Mouse (Mus musculus): Measurements from ENCODE around the gene Strn4. TPM values are rescaled to one million over a fixed set of nuclear protein-coding genes. Genes with fewer than 3 reads are reported as not detected.

Gene Strn4
- polyA plus RNA-seq, 1 experiment from 2014 or later = 68.5 TPM

DNA sequence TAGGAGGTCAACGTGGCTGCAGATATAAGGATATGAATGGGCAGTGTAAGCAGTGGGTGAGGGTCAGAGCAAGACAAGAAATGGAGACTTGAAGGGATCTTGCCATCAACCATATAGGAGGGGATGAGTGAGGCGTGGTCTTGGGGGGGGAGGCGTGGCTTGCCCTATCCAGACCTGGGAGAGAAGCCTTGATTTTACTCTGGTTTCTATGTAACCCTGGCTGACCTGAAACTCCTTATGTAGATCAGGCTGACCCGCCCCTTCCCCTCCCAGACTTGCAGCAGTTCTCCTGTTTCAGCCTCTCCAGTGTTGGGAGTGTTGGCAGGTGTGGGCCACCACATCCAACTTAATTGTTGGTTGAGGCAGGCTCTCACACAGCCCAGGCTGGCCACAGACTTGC lies 68.6 kb downstream of the Strn4 start:
- Histone ChIP-seq H3K9me3 (replicated peaks; ENCODE audit: control insufficient read depth, low read length) (peaks cover 14% of the 10 kb centered on the region), H3K4me2 (ENCODE audit: low read depth, low read length) (no peak overlapping the region), H3K4me3 (replicated peaks; ENCODE audit: low read length) (no peak overlapping the region), H3K9ac (ENCODE audit: low read length) (no peak overlapping the region), H3K27ac (ENCODE audit: low read length) (no peak overlapping the region), H3K36me3 (ENCODE audit: control insufficient read depth, insufficient read depth, low read length) (peaks cover 23% of the 10 kb centered on the region), H3K4me1 (ENCODE audit: control insufficient read depth, insufficient read depth, low read length) (peaks cover 14% of the 10 kb centered on the region), H3K27me3 (ENCODE audit: control insufficient read depth, insufficient read depth, low read length) (peaks cover 9% of the 10 kb centered on the region)
- 76% methylated on average over 4 of the region's 4 CpGs for WGBS
- no peak for ATAC-seq (ENCODE audit: insufficient read depth, low FRiP score)

DNA sequence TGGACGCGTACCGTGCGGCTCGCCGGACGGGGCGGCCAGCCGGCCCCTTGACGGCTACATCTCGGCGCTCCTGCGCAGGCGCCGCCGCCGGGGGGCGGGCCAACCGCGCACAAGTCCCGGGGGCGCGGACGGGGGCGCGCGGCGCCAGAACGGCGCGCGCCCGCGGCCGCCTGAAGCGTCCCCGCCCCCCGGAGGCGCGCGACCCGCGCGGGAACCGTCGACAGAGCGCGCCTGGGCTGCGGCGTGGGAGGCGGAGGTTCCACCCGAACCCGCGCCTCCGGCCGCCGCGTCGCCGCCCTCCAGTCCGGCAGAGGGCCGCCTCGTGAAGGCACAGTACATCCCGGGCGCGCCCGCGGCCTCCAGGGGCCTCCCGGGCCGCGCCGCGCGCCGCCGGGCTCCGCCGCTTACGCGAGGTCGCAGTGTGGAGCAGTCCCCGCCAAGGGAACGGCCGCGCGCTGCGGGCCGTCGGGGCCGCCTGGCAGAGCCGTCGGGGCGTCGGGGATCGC lies 69.6 kb downstream of the Strn4 start:
- peaks cover 9% of the 10 kb centered on the region for H3K27me3 ChIP-seq (ENCODE audit: control insufficient read depth, insufficient read depth, low read length)
- peaks cover 14% of the 10 kb centered on the region for H3K9me3 ChIP-seq (replicated peaks; ENCODE audit: control insufficient read depth, low read length)
- H3K36me3 ChIP-seq (ENCODE audit: control insufficient read depth, insufficient read depth, low read length) = peaks cover 23% of the 10 kb centered on the region
- peak overlapping the region; percentile 39 for H3K4me2 ChIP-seq (ENCODE audit: low read depth, low read length)
- no peak overlapping the region for H3K27ac ChIP-seq (ENCODE audit: low read length)
- ATAC-seq (ENCODE audit: insufficient read depth, low FRiP score) = 0 out of 2 replicates have a peak, but pooled peaks have one; percentile 12
- H3K4me3 ChIP-seq (replicated peaks; ENCODE audit: low read length) = peak overlapping the region; percentile 33
- peaks cover 10% of the 10 kb centered on the region for H3K4me1 ChIP-seq (ENCODE audit: control insufficient read depth, insufficient read depth, low read length)
- no peak overlapping the region for H3K9ac ChIP-seq (ENCODE audit: low read length)
- 23% methylated on average over 76 of the region's 95 CpGs for WGBS

DNA sequence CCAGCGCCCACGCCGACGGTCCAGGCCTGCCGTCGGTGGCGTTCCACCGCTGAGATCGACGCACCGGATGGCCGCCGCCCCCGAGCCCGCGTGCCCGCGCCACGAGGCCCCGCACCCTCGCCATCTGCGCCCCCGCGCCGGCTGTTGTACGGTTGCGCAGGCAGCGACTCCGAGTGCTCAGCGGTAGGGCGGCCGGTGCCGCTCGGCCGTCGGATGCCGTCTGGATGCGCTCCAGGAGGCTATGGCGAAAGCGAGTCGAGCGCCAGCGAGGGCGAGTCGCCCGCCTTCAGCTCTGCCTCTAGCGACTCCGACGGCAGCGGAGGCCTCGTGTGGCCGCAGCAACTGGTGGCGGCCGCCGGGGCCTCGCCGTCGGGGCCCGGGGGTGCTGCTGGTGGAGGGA lies 70.2 kb downstream of the Strn4 start:
- peaks cover 14% of the 10 kb centered on the region for H3K9me3 ChIP-seq (replicated peaks; ENCODE audit: control insufficient read depth, low read length)
- peaks cover 23% of the 10 kb centered on the region for H3K36me3 ChIP-seq (ENCODE audit: control insufficient read depth, insufficient read depth, low read length)
- peaks cover 10% of the 10 kb centered on the region for H3K27me3 ChIP-seq (ENCODE audit: control insufficient read depth, insufficient read depth, low read length)
- H3K4me1 ChIP-seq (ENCODE audit: control insufficient read depth, insufficient read depth, low read length) = peaks cover 10% of the 10 kb centered on the region; the same call in 1 of the 2 replicates
- H3K4me3 ChIP-seq (replicated peaks; ENCODE audit: low read length) = peak overlapping the region; percentile 33; the same call in 1 of the 2 replicates
- no peak overlapping the region for H3K9ac ChIP-seq (ENCODE audit: low read length)
- 56% methylated on average over 58 of the region's 59 CpGs for WGBS
- no peak for ATAC-seq (ENCODE audit: insufficient read depth, low FRiP score)
- H3K4me2 ChIP-seq (ENCODE audit: low read depth, low read length) = no peak overlapping the region
- no peak overlapping the region for H3K27ac ChIP-seq (ENCODE audit: low read length)

Other genes starting within 250 kb of the Strn4 start
- gene Arhgap35, start 200.9 kb upstream of the Strn4 start, polyA plus RNA-seq (2015; fragmentation: Nextera tagmentation; extraction: Ambion mirVana) = 10.7 and 11.4 TPM in 2 replicates
- gene Ceacam15, start 140.2 kb upstream of the Strn4 start, polyA plus RNA-seq (2015; fragmentation: Nextera tagmentation; extraction: Ambion mirVana) = not detected in 2 replicates
- gene Ceacam9, start 94.0 kb upstream of the Strn4 start, polyA plus RNA-seq (2015; fragmentation: Nextera tagmentation; extraction: Ambion mirVana) = not detected in 2 replicates
- 229 and 231 TPM in 2 replicates for gene Ap2s1, start 77.5 kb upstream of the Strn4 start, polyA plus RNA-seq (2015; fragmentation: Nextera tagmentation; extraction: Ambion mirVana)
- gene Slc1a5, start 34.5 kb upstream of the Strn4 start, polyA plus RNA-seq (2015; fragmentation: Nextera tagmentation; extraction: Ambion mirVana) = 43.1 and 46.6 TPM in 2 replicates
- 18.1 and 21.4 TPM in 2 replicates for gene Fkrp, start 843 bp downstream of the Strn4 start, polyA plus RNA-seq (2015; fragmentation: Nextera tagmentation; extraction: Ambion mirVana)
- gene Prkd2, start 27.0 kb downstream of the Strn4 start, polyA plus RNA-seq (2015; fragmentation: Nextera tagmentation; extraction: Ambion mirVana) = 11.1 and 11.8 TPM in 2 replicates
- 2.3 TPM in 2 replicates for gene Dact3, start 59.4 kb downstream of the Strn4 start, polyA plus RNA-seq (2015; fragmentation: Nextera tagmentation; extraction: Ambion mirVana)
- 9.7 and 12.0 TPM in 2 replicates for gene Gng8, start 75.9 kb downstream of the Strn4 start, polyA plus RNA-seq (2015; fragmentation: Nextera tagmentation; extraction: Ambion mirVana)
- gene Ptgir, start 90.6 kb downstream of the Strn4 start, polyA plus RNA-seq (2015; fragmentation: Nextera tagmentation; extraction: Ambion mirVana) = 3.0 and 3.2 TPM in 2 replicates
- 120 and 126 TPM in 2 replicates for gene Calm3, start 108.2 kb downstream of the Strn4 start, polyA plus RNA-seq (2015; fragmentation: Nextera tagmentation; extraction: Ambion mirVana)
- 7.8 and 10.2 TPM in 2 replicates for gene Pnmal2, start 128.8 kb downstream of the Strn4 start, polyA plus RNA-seq (2015; fragmentation: Nextera tagmentation; extraction: Ambion mirVana)
- gene Pnmal1, start 143.8 kb downstream of the Strn4 start, polyA plus RNA-seq (2015; fragmentation: Nextera tagmentation; extraction: Ambion mirVana) = 3.2 and 3.4 TPM in 2 replicates
- 0.25 and 0.35 TPM in 2 replicates for gene Gm42372, start 167.2 kb downstream of the Strn4 start, polyA plus RNA-seq (2015; fragmentation: Nextera tagmentation; extraction: Ambion mirVana)
- gene Ccdc8, start 176.8 kb downstream of the Strn4 start, polyA plus RNA-seq (2015; fragmentation: Nextera tagmentation; extraction: Ambion mirVana) = 40.4 and 45.1 TPM in 2 replicates
- gene Ppp5c, start 212.0 kb downstream of the Strn4 start, polyA plus RNA-seq (2015; fragmentation: Nextera tagmentation; extraction: Ambion mirVana) = 87.9 and 95.6 TPM in 2 replicates
- gene Hif3a, start 246.5 kb downstream of the Strn4 start, polyA plus RNA-seq (2015; fragmentation: Nextera tagmentation; extraction: Ambion mirVana) = 49.6 and 60.1 TPM in 2 replicates

Measured in stomach, embryonic 16.5 days (tissue).